Mouse (Mus musculus) thymus, postnatal 25 days (tissue): ENCODE results near the gene Gm8660.
"Not testable (repeated sequence)": the region's sequence is repeated elsewhere in the genome, so short reads cannot be mapped to it uniquely, and the experiment has no call there.

ENCODE experiments used
- DNase-seq: peaks from one replicate; pipeline ENCODE4 v3.0.0; 2022

Gm8660 gene

GRCm38 (mm10) chr7:22370939-22371338 lies at the start of gene Gm8660:
TSS of gene Gm8660 (minus strand) at chr7:22371039.
- DNase-seq, result not testable (repeated sequence)

- DNase-seq, result not testable (repeated sequence)
Measured at GRCm38 (mm10) chr7:22413283-22413682, 42.4 kb upstream of the Gm8660 start, which contains the start of gene Vmn1r148. TSS of gene Vmn1r148 (plus strand) at chr7:22413583.

GRCm38 (mm10) chr7:22329617-22330016 lies 41.2 kb downstream of the Gm8660 start, which contains the start of gene Gm4187:
TSS of gene Gm4187 (minus strand) at chr7:22329717.
- not testable (repeated sequence) for DNase-seq
